Comparison of ENCODE assay signal across 19 mouse cellular contexts in the genomic region with DNA sequence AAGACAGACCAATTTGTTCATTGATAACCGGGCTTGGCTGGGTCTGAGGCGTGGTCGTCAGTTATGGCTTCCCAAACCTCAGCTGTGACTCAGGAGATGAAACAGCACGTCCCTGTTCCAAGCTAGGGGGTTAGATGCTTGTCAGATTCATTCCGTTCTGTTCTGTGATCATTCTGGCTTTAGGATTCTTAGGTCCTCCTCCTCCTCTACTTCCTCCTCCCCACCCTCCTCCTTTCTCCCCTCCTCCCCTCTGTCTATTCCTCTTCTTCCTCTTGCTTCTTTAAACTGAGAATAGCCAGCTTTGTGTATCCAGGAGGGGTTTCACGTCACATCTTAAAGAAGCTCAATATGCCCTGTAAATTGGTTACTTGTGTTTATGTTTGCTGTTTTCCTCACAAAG.
"Had no signal": no experiment of that assay in that cellular context is flagged by ENCODE, and none has a peak within 500 bp of the region (broad histone marks: within the 10 kb centered on the region; RNA-seq: fewer than 3 reads in every experiment).

No protein-coding gene starts in this region.

- H3K27me3 ChIP-seq: limb, embryonic 13.5 days; liver, embryonic 12.5 days; liver, embryonic 15.5 days; lung, embryonic 15.5 days; midbrain, embryonic 12.5 days; midbrain, embryonic 15.5 days had no signal

- DNase-seq: kidney, adult 2 months; kidney, postnatal 36 days; liver; lung, adult 18-20 months; lung, postnatal 10 days; lung, postnatal 36 days; retina, postnatal 1 day; right cerebral cortex, postnatal 25 days; thymus, adult 2 months; thymus, postnatal 36 days had no signal

- H3K36me3 ChIP-seq: limb, embryonic 10.5 days; limb, embryonic 13.5 days; liver, embryonic 12.5 days; liver, embryonic 15.5 days; lung, embryonic 15.5 days; midbrain, embryonic 12.5 days; midbrain, embryonic 15.5 days had no signal

- H3K27ac ChIP-seq: kidney, postnatal 0 days; limb, embryonic 10.5 days; limb, embryonic 13.5 days; liver, embryonic 12.5 days; liver, embryonic 15.5 days; lung, embryonic 15.5 days; midbrain, embryonic 12.5 days; midbrain, embryonic 15.5 days; neural tube, embryonic 13.5 days had no signal

- H3K4me2 ChIP-seq: limb, embryonic 13.5 days; liver, embryonic 12.5 days; liver, embryonic 15.5 days; lung, embryonic 15.5 days; midbrain, embryonic 12.5 days; midbrain, embryonic 15.5 days; neural tube, embryonic 13.5 days had no signal

- H3K4me1 ChIP-seq: limb, embryonic 13.5 days; liver, embryonic 15.5 days; lung, embryonic 15.5 days; midbrain, embryonic 12.5 days; midbrain, embryonic 15.5 days; neural tube, embryonic 13.5 days had no signal

- H3K4me3 ChIP-seq: limb, embryonic 10.5 days; limb, embryonic 13.5 days; liver, embryonic 12.5 days; liver, embryonic 15.5 days; lung, embryonic 15.5 days; midbrain, embryonic 12.5 days; midbrain, embryonic 15.5 days; neural tube, embryonic 13.5 days had no signal
